ENCODE assay signal across 8 mouse cellular contexts in genomic region chr3:127837154-127837865, GRCm38 (mm10). TPM values are rescaled to one million over a fixed set of nuclear protein-coding genes. Genes with fewer than 3 reads are reported as not detected.
DNase-seq lines count a peak whose midpoint lies in the region; ATAC-seq and TF ChIP-seq lines count a peak whose summit lies in the region.

Ap1ar (minus strand) TSS chr3:127837523.

- 3% methylated on average over 69 of the region's 89 CpGs for WGBS in forebrain, postnatal 0 days
- WGBS in lung, embryonic 15.5 days = under 1% methylated on average over 68 of the region's 89 CpGs

- H3K4me3 ChIP-seq in G1E (ENCODE audit: low read depth, low read length) = peak within 1 kb of the TSS; percentile 95
- peak within 1 kb of the TSS; percentile 97 for H3K4me3 ChIP-seq in forebrain, postnatal 0 days (ENCODE audit: low read depth, low read length)
- H3K4me3 ChIP-seq in lung, embryonic 15.5 days = peak within 1 kb of the TSS; percentile 82

- peaks cover 25% of the 10 kb centered on the region for H3K36me3 ChIP-seq in G1E (replicated peaks)
- no peaks in the 10 kb centered on the region for H3K36me3 ChIP-seq in forebrain, postnatal 0 days (ENCODE audit: insufficient read depth)
- no peaks in the 10 kb centered on the region for H3K36me3 ChIP-seq in lung, embryonic 15.5 days

- H3K9me3 ChIP-seq in G1E (replicated peaks) = no peaks in the 10 kb centered on the region
- no peaks in the 10 kb centered on the region for H3K9me3 ChIP-seq in forebrain, postnatal 0 days (ENCODE audit: low read length)
- H3K9me3 ChIP-seq in lung, embryonic 15.5 days = no peaks in the 10 kb centered on the region

- ATAC-seq in G1E (ENCODE audit: extremely low read depth, insufficient number of reproducible peaks, low FRiP score, poor library complexity, severe bottlenecking) = peak; percentile 89
- peak; percentile 99 for ATAC-seq in forebrain, postnatal 0 days
- peak; percentile 97 for ATAC-seq in lung, embryonic 15.5 days (ENCODE audit: borderline replicate concordance, extremely low read depth, low FRiP score, low TSS enrichment)

- H3K4me1 ChIP-seq in G1E (ENCODE audit: insufficient read depth, low read depth, low read length) = peaks cover 44% of the 10 kb centered on the region
- H3K4me1 ChIP-seq in forebrain, postnatal 0 days (ENCODE audit: insufficient read depth) = no peaks in the 10 kb centered on the region
- peaks cover 17% of the 10 kb centered on the region for H3K4me1 ChIP-seq in lung, embryonic 15.5 days

- H3K27ac ChIP-seq in forebrain, postnatal 0 days (ENCODE audit: low read depth, low read length) = peak within 1 kb of the TSS; percentile 89
- peak within 1 kb of the TSS; percentile 90 for H3K27ac ChIP-seq in lung, embryonic 15.5 days

- no peak for TF ChIP-seq CTCF in G1E (IDR thresholded peaks at IDR 0.05; ENCODE audit: low read depth, low read length)
- TF ChIP-seq CTCF in forebrain, postnatal 0 days (IDR thresholded peaks at IDR 0.05; ENCODE audit: low read depth) = peak; percentile 87

- DNase-seq in G1E (ENCODE audit: low spot score) = peak; percentile 87
- peak; percentile 95 to 99 for DNase-seq in cerebellum, adult 18-20 months
- DNase-seq in forebrain, postnatal 0 days = peak; percentile 98
- peak; percentile 97 for DNase-seq in heart, postnatal 4 days
- DNase-seq in layer of hippocampus, adult 8-10 months (ENCODE audit: low spot score in 2 of 2) = peak; percentile 92 to 95
- peak; percentile 92 for DNase-seq in ovary, adult 18-20 months (ENCODE audit: low spot score)
- peak; percentile 97 for DNase-seq in thymus, postnatal 0 days (ENCODE audit: low spot score)

- H3K9ac ChIP-seq in forebrain, postnatal 0 days = peak within 1 kb of the TSS; percentile 91
- H3K9ac ChIP-seq in lung, embryonic 15.5 days = peak within 1 kb of the TSS; percentile 85

- H3K27me3 ChIP-seq in G1E (ENCODE audit: insufficient read depth, low read length) = no peaks in the 10 kb centered on the region
- no peaks in the 10 kb centered on the region for H3K27me3 ChIP-seq in forebrain, postnatal 0 days (ENCODE audit: insufficient read depth, low read length)
- H3K27me3 ChIP-seq in lung, embryonic 15.5 days = no peaks in the 10 kb centered on the region

- H3K4me2 ChIP-seq in forebrain, postnatal 0 days (ENCODE audit: low read depth) = peak within 1 kb of the TSS; percentile 71
- peak within 1 kb of the TSS; percentile 78 for H3K4me2 ChIP-seq in lung, embryonic 15.5 days

RNA-seq across cellular contexts. Expression of gene Ap1ar, which starts in this region (rescaled TPM):
- 69.0 and 95.0 TPM in 2 replicates for total RNA-seq in G1E (2014; fragmentation: Nextera tagmentation)
- total RNA-seq in G1E (2017) = 69.1 and 72.0 TPM in 2 replicates
- 118 and 121 TPM in 2 replicates for polyA plus RNA-seq in G1E (2012)
- 119 and 124 TPM in 2 replicates for total RNA-seq in forebrain, postnatal 0 days (2014; rRNA removed)
- 44.7 and 68.0 TPM in 2 replicates for polyA plus RNA-seq in forebrain, postnatal 0 days (2015; fragmentation: Nextera tagmentation; extraction: Ambion mirVana)
- total RNA-seq in heart, postnatal 4 days (2021) = 10 to 100 TPM; 19.7 to 20.6 TPM
- 10 to 100 TPM; 71.5 to 88.5 (median 84.3) TPM for total RNA-seq in layer of hippocampus, adult 8-10 months (2022)
- polyA plus RNA-seq in lung, embryonic 15.5 days (2015; fragmentation: Nextera tagmentation; extraction: Ambion mirVana) = 50.9 and 54.8 TPM in 2 replicates
- 26.3 and 32.4 TPM in 2 replicates for polyA plus RNA-seq in thymus, postnatal 0 days (2015; fragmentation: Nextera tagmentation; extraction: Ambion mirVana)

Comparison
In these comparisons a context has a peak if more than half of its experiments do, and no peak if none do; other contexts are left out.
1. Peak in every context shown above with its lines: DNase-seq, ATAC-seq, H3K4me3 ChIP-seq and H3K27ac ChIP-seq.